Mouse (Mus musculus) forebrain, embryonic 13.5 days (tissue): ENCODE measurements around the gene Esrp2. TPM values are rescaled to one million over a fixed set of nuclear protein-coding genes. Genes with fewer than 3 reads are reported as not detected.

ENCODE experiments used
- ATAC-seq: fragments of 200-750 bp; cut with Nextera tagmentation; 2 replicates; pipeline ENCODE4 v1.8.0; 2017
- H3K27ac ChIP-seq: fragments of 300-500 bp; sonication (generic); 2 replicates; pipeline ENCODE4 v1.5.1; 2015; ENCODE audit warnings: inconsistent platforms, mild to moderate bottlenecking, moderate library complexity
- H3K27me3 ChIP-seq: fragments of 300-500 bp; sonication (generic); 2 replicates; pipeline ENCODE4 v1.6.1; 2015; ENCODE audit warnings: mild to moderate bottlenecking, inconsistent platforms
- H3K36me3 ChIP-seq: fragments of 300-500 bp; sonication (generic); 2 replicates; pipeline ENCODE4 v1.6.1; 2015; ENCODE audit warnings: mild to moderate bottlenecking, inconsistent platforms; ENCODE audit not compliant: poor library complexity, severe bottlenecking
- H3K4me1 ChIP-seq: fragments of 300-500 bp; sonication (generic); 2 replicates; pipeline ENCODE4 v1.6.1; 2015; ENCODE audit warnings: inconsistent platforms
- H3K4me2 ChIP-seq: fragments of 300-500 bp; sonication (generic); 2 replicates; pipeline ENCODE4 v1.6.1; 2015; ENCODE audit warnings: inconsistent platforms, mild to moderate bottlenecking, moderate library complexity
- H3K4me3 ChIP-seq: fragments of 300-500 bp; sonication (generic); 2 replicates; pipeline ENCODE4 v1.5.1; 2015; ENCODE audit warnings: mild to moderate bottlenecking, inconsistent platforms
- H3K9ac ChIP-seq: fragments of 300-500 bp; sonication (generic); 2 replicates; pipeline ENCODE4 v1.6.1; 2015; ENCODE audit warnings: mild to moderate bottlenecking, inconsistent platforms
- H3K9me3 ChIP-seq: fragments of 300-500 bp; sonication (generic); replicated peaks from 2 replicates; pipeline ENCODE4 v1.6.1; 2016; ENCODE audit warnings: inconsistent platforms
- WGBS: fragments of 180-500 bp; shearing (Covaris S2); methylation state at CpG from one replicate; pipeline ENCODE4 v1.1.7; 2015; 5-methylcytosine and 5-hydroxymethylcytosine counted together
- polyA plus RNA-seq: library from polyadenylated mRNA; unstranded; fragments of >200 nt; fragmentation: Nextera tagmentation; extraction: Ambion mirVana; gene quantifications from 2 replicates; pipeline ENCODE4 v1.2.1, GENCODE M21; 2015

The Esrp2 gene
- polyA plus RNA-seq, 1 experiment from 2014 or later = 0.23 TPM

GRCm38 (mm10) chr8:106165460-106165859 is 28.7 kb upstream of the Esrp2 start:
- Histone ChIP-seq H3K27me3 (no peaks in the 10 kb centered on the region), H3K4me1 (peaks cover 17% of the 10 kb centered on the region), H3K27ac (no peak overlapping the region), H3K9me3 (no peaks in the 10 kb centered on the region), H3K4me3 (no peak overlapping the region), H3K4me2 (no peak overlapping the region), H3K36me3 (peaks cover 42% of the 10 kb centered on the region), H3K9ac (no peak overlapping the region)
- 44% methylated on average over 4 of the region's 4 CpGs for WGBS
- ATAC-seq = no peak

GRCm38 (mm10) chr8:106163251-106163650 is 26.5 kb upstream of the Esrp2 start:
- no peaks in the 10 kb centered on the region for H3K27me3 ChIP-seq
- no peak overlapping the region for H3K4me2 ChIP-seq
- no peak for ATAC-seq
- 94% methylated on average over 9 of the region's 9 CpGs for WGBS
- no peak overlapping the region for H3K27ac ChIP-seq
- H3K4me3 ChIP-seq = no peak overlapping the region
- H3K9ac ChIP-seq = no peak overlapping the region
- peaks cover 7% of the 10 kb centered on the region; the same call in 1 of the 2 replicates for H3K4me1 ChIP-seq
- peaks cover 56% of the 10 kb centered on the region for H3K36me3 ChIP-seq
- H3K9me3 ChIP-seq = no peaks in the 10 kb centered on the region

- H3K36me3 ChIP-seq = peaks cover 76% of the 10 kb centered on the region
- WGBS = 96% methylated on average over 6 of the region's 6 CpGs
- ATAC-seq = no peak
These were observed 23.1 kb upstream of the Esrp2 start for GRCm38 (mm10) chr8:106159876-106160275.

GRCm38 (mm10) chr8:106158381-106158780 is 21.6 kb upstream of the Esrp2 start:
- H3K4me1 ChIP-seq = no peaks in the 10 kb centered on the region
- H3K4me2 ChIP-seq = no peak overlapping the region
- no peak overlapping the region for H3K9ac ChIP-seq
- no peak for ATAC-seq
- H3K27me3 ChIP-seq = no peaks in the 10 kb centered on the region
- H3K27ac ChIP-seq = no peak overlapping the region
- 91% methylated on average over 10 of the region's 10 CpGs for WGBS
- no peak overlapping the region for H3K4me3 ChIP-seq
- no peaks in the 10 kb centered on the region for H3K9me3 ChIP-seq
- peaks cover 69% of the 10 kb centered on the region for H3K36me3 ChIP-seq

More at GRCm38 (mm10) chr8:106159876-106160275, 23.1 kb upstream of the Esrp2 start:
- Histone ChIP-seq H3K4me2 (no peak overlapping the region), H3K27me3 (no peaks in the 10 kb centered on the region), H3K4me1 (no peaks in the 10 kb centered on the region), H3K4me3 (no peak overlapping the region), H3K9me3 (no peaks in the 10 kb centered on the region), H3K27ac (no peak overlapping the region), H3K9ac (no peak overlapping the region)

GRCm38 (mm10) chr8:106157419-106157818 is 20.6 kb upstream of the Esrp2 start:
- H3K27me3 ChIP-seq = no peaks in the 10 kb centered on the region
- no peak overlapping the region for H3K4me3 ChIP-seq
- H3K27ac ChIP-seq = no peak overlapping the region
- H3K36me3 ChIP-seq = peaks cover 60% of the 10 kb centered on the region
- H3K4me2 ChIP-seq = no peak overlapping the region
- no peak overlapping the region for H3K9ac ChIP-seq
- WGBS = 98% methylated on average over 1 of the region's 1 CpGs
- no peaks in the 10 kb centered on the region for H3K9me3 ChIP-seq
- no peak for ATAC-seq
- no peaks in the 10 kb centered on the region for H3K4me1 ChIP-seq

GRCm38 (mm10) chr8:106152876-106153275 is 16.1 kb upstream of the Esrp2 start:
- Histone ChIP-seq H3K4me3 (no peak overlapping the region), H3K9ac (no peak overlapping the region), H3K4me1 (peaks cover 8% of the 10 kb centered on the region), H3K4me2 (no peak overlapping the region), H3K9me3 (no peaks in the 10 kb centered on the region), H3K27me3 (no peaks in the 10 kb centered on the region), H3K36me3 (peaks cover 23% of the 10 kb centered on the region), H3K27ac (no peak overlapping the region)
- no peak for ATAC-seq
- WGBS = 85% methylated on average over 4 of the region's 4 CpGs

GRCm38 (mm10) chr8:106151041-106151440 is 14.3 kb upstream of the Esrp2 start:
- H3K9ac ChIP-seq = peak overlapping the region; percentile 79
- peaks cover 14% of the 10 kb centered on the region; the same call in 1 of the 2 replicates for H3K36me3 ChIP-seq
- H3K27me3 ChIP-seq = no peaks in the 10 kb centered on the region
- no peaks in the 10 kb centered on the region for H3K9me3 ChIP-seq
- H3K27ac ChIP-seq = no peak overlapping the region
- ATAC-seq = no peak
- peaks cover 8% of the 10 kb centered on the region for H3K4me1 ChIP-seq
- H3K4me2 ChIP-seq = peak overlapping the region; percentile 78
- 82% methylated on average over 9 of the region's 9 CpGs for WGBS
- H3K4me3 ChIP-seq = peak overlapping the region; percentile 83

- 20% methylated on average over 8 of the region's 8 CpGs for WGBS
- Histone ChIP-seq H3K4me3 (peak overlapping the region; percentile 83), H3K36me3 (peaks cover 11% of the 10 kb centered on the region; the same call in 1 of the 2 replicates), H3K4me2 (peak overlapping the region; percentile 78), H3K4me1 (peaks cover 8% of the 10 kb centered on the region), H3K27ac (0 out of 2 replicates have a peak overlapping the region, but pooled peaks have one; percentile 19), H3K9me3 (no peaks in the 10 kb centered on the region), H3K27me3 (no peaks in the 10 kb centered on the region), H3K9ac (peak overlapping the region; percentile 79)
- ATAC-seq = no peak
These were observed 13.9 kb upstream of the Esrp2 start for GRCm38 (mm10) chr8:106150653-106151000.

- WGBS = 2% methylated on average over 38 of the region's 38 CpGs
These were observed 13.3 kb upstream of the Esrp2 start, which contains the start of gene Pla2g15 for GRCm38 (mm10) chr8:106149801-106150652. TSS of gene Pla2g15 (plus strand) at chr8:106150399.

GRCm38 (mm10) chr8:106149025-106149424 is 12.3 kb upstream of the Esrp2 start:
- Histone ChIP-seq H3K4me2 (no peak overlapping the region), H3K27ac (no peak overlapping the region), H3K9me3 (no peaks in the 10 kb centered on the region), H3K27me3 (no peaks in the 10 kb centered on the region), H3K36me3 (no peaks in the 10 kb centered on the region), H3K9ac (no peak overlapping the region), H3K4me3 (no peak overlapping the region), H3K4me1 (peaks cover 8% of the 10 kb centered on the region)
- 92% methylated on average over 6 of the region's 6 CpGs for WGBS
- ATAC-seq = no peak

More at GRCm38 (mm10) chr8:106149801-106150652, 13.3 kb upstream of the Esrp2 start, which contains the start of gene Pla2g15:
- Histone ChIP-seq H3K4me1 (peaks cover 8% of the 10 kb centered on the region), H3K4me2 (peak within 1 kb of the TSS; percentile 78), H3K9ac (peak within 1 kb of the TSS; percentile 79), H3K27ac (0 out of 2 replicates have a peak within 1 kb of the TSS, but pooled peaks have one; percentile 19), H3K9me3 (no peaks in the 10 kb centered on the region), H3K36me3 (peaks cover 8% of the 10 kb centered on the region; the same call in 1 of the 2 replicates), H3K27me3 (no peaks in the 10 kb centered on the region), H3K4me3 (peak within 1 kb of the TSS; percentile 83)
- peak; percentile 100 for ATAC-seq

GRCm38 (mm10) chr8:106147868-106148565 is 11.2 kb upstream of the Esrp2 start:
- WGBS = 88% methylated on average over 6 of the region's 6 CpGs
- no peak overlapping the region for H3K9ac ChIP-seq

GRCm38 (mm10) chr8:106146014-106146413 is 9.2 kb upstream of the Esrp2 start:
- H3K27me3 ChIP-seq = no peaks in the 10 kb centered on the region
- ATAC-seq = no peak
- H3K36me3 ChIP-seq = no peaks in the 10 kb centered on the region
- no peak overlapping the region for H3K27ac ChIP-seq
- H3K4me3 ChIP-seq = no peak overlapping the region
- H3K9ac ChIP-seq = no peak overlapping the region
- H3K4me2 ChIP-seq = no peak overlapping the region
- no peaks in the 10 kb centered on the region for H3K9me3 ChIP-seq
- H3K4me1 ChIP-seq = peaks cover 6% of the 10 kb centered on the region
- WGBS = 95% methylated on average over 4 of the region's 4 CpGs

More at GRCm38 (mm10) chr8:106147868-106148565, 11.2 kb upstream of the Esrp2 start:
- Histone ChIP-seq H3K27ac (no peak overlapping the region), H3K36me3 (no peaks in the 10 kb centered on the region), H3K4me2 (no peak overlapping the region), H3K27me3 (no peaks in the 10 kb centered on the region), H3K9me3 (no peaks in the 10 kb centered on the region), H3K4me1 (peaks cover 8% of the 10 kb centered on the region), H3K4me3 (no peak overlapping the region)
- no peak for ATAC-seq
